Mouse (Mus musculus) hindbrain, embryonic 15.5 days (tissue): ENCODE measurements around the gene Ncoa3. TPM values are rescaled to one million over a fixed set of nuclear protein-coding genes. Genes with fewer than 3 reads are reported as not detected.
A peak's percentile ranks its signal among the peaks of the same experiment; 100 is the strongest.

ENCODE experiments used
- ATAC-seq: fragments of 200-750 bp; cut with Nextera tagmentation; 2 replicates; pipeline ENCODE4 v1.8.0; 2017; ENCODE audit warnings: low read depth, moderate number of reproducible peaks, moderate TSS enrichment; ENCODE audit not compliant: low FRiP score
- H3K27ac ChIP-seq: fragments of 300-500 bp; sonication (generic); replicated peaks from 2 replicates; pipeline ENCODE4 v1.5.1; 2015; ENCODE audit warnings: mild to moderate bottlenecking, inconsistent platforms
- H3K27me3 ChIP-seq: fragments of 300-500 bp; sonication (generic); 2 replicates; pipeline ENCODE4 v1.6.1; 2015; ENCODE audit warnings: control low read depth, inconsistent platforms
- H3K36me3 ChIP-seq: fragments of 300-500 bp; sonication (generic); 2 replicates; pipeline ENCODE4 v1.6.1; 2015; ENCODE audit warnings: control low read depth, inconsistent platforms
- H3K4me1 ChIP-seq: fragments of 300-500 bp; sonication (generic); replicated peaks from 2 replicates; pipeline ENCODE4 v1.6.1; 2015; ENCODE audit warnings: control low read depth, inconsistent platforms
- H3K4me2 ChIP-seq: fragments of 300-500 bp; sonication (generic); 2 replicates; pipeline ENCODE4 v1.6.1; 2015; ENCODE audit warnings: moderate library complexity, mild to moderate bottlenecking, inconsistent platforms
- H3K4me3 ChIP-seq: fragments of 300-500 bp; sonication (generic); 2 replicates; pipeline ENCODE4 v1.5.1; 2015; ENCODE audit warnings: mild to moderate bottlenecking, inconsistent platforms
- H3K9ac ChIP-seq: fragments of 300-500 bp; sonication (generic); 2 replicates; pipeline ENCODE4 v1.6.1; 2015; ENCODE audit warnings: inconsistent platforms
- H3K9me3 ChIP-seq: fragments of 300-500 bp; sonication (generic); 2 replicates; pipeline ENCODE4 v1.6.1; 2016; ENCODE audit warnings: control low read depth, inconsistent platforms
- WGBS: fragments of 180-500 bp; shearing (Covaris S2); methylation state at CpG from one replicate; pipeline ENCODE4 v1.1.7; 2015; 5-methylcytosine and 5-hydroxymethylcytosine counted together
- polyA plus RNA-seq: library from polyadenylated mRNA; unstranded; fragments of >200 nt; fragmentation: Nextera tagmentation; extraction: Ambion mirVana; gene quantifications from 2 replicates; pipeline ENCODE4 v1.2.1, GENCODE M21; 2015

Ncoa3 gene
- polyA plus RNA-seq, 1 experiment from 2014 or later: 14.0 TPM

DNA sequence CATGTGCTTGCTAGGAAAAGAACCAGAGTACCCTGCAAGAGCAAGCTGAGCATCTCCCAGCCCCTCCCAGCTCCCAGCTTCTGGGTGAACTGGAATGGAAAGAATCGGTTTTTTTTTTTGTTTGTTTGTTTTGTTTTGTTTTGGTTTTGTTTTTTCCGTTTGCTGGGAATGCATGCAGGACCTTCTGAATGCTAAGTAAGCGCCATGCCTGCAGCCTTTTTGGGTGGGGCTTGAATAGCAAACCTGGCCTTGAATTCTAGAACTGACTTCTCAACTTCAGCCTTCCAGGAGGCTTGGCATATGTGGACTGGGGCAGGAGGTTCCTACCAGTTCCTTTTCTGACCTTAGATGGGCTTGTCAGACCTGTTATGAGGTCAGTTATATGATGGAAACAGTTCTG is 16.2 kb upstream of the Ncoa3 start:
- 76% methylated on average over 3 of the region's 3 CpGs for WGBS
- H3K4me2 ChIP-seq: no peak overlapping the region
- no peaks in the 10 kb centered on the region for H3K27me3 ChIP-seq
- no peaks in the 10 kb centered on the region for H3K4me1 ChIP-seq
- H3K9me3 ChIP-seq: no peaks in the 10 kb centered on the region
- no peak overlapping the region for H3K9ac ChIP-seq
- no peak for ATAC-seq
- H3K27ac ChIP-seq: no peak overlapping the region
- H3K4me3 ChIP-seq: no peak overlapping the region
- H3K36me3 ChIP-seq: no peaks in the 10 kb centered on the region

DNA sequence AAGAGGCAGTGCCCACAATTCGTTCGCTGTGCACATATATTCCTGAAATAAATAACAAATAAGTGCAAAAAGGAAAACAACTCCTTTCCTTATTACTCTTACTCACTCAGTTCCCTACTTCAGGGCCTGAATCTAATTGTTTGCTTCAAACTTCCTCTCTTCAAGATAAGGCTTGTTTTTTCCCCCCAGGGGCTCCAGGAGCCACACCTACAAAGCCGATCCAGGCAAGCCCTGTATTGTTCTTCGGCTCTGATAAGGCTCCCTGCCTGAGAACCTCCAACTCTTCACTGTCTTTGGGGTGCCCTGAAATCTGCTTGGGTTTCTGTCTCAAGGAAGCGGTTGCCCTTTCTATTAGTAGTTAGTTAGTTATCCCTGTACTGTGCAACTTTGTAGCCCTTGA is 15.6 kb upstream of the Ncoa3 start:
- Histone ChIP-seq H3K27me3 (no peaks in the 10 kb centered on the region), H3K4me1 (no peaks in the 10 kb centered on the region), H3K36me3 (no peaks in the 10 kb centered on the region), H3K27ac (no peak overlapping the region), H3K9ac (no peak overlapping the region), H3K4me3 (no peak overlapping the region), H3K4me2 (no peak overlapping the region), H3K9me3 (no peaks in the 10 kb centered on the region)
- no peak for ATAC-seq
- 69% methylated on average over 5 of the region's 5 CpGs for WGBS

DNA sequence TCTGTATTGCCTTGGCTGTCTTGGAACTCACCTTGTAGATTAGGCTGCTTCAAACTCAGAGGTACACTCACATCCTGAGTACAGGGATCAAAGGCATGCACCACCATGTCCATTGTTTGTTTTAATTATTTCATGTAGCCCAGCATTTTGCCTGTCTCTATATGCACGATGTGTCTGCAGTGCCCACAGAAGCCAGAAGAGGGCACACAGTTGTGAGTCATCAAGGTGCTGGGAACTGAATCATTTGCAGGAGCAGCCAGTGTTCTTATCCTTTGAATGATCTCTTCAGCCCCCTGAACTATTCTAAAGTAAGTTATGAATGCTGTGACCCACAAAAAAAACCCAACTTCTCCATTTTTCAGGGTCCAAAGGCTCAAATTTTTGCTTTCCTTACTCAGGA is 14.3 kb upstream of the Ncoa3 start:
- WGBS: 93% methylated on average over 1 of the region's 1 CpGs
- no peaks in the 10 kb centered on the region for H3K36me3 ChIP-seq
- H3K4me2 ChIP-seq: no peak overlapping the region
- no peak overlapping the region for H3K9ac ChIP-seq
- no peak overlapping the region for H3K4me3 ChIP-seq
- no peaks in the 10 kb centered on the region for H3K4me1 ChIP-seq
- H3K27ac ChIP-seq: no peak overlapping the region
- no peaks in the 10 kb centered on the region for H3K9me3 ChIP-seq
- no peaks in the 10 kb centered on the region for H3K27me3 ChIP-seq
- no peak for ATAC-seq

DNA sequence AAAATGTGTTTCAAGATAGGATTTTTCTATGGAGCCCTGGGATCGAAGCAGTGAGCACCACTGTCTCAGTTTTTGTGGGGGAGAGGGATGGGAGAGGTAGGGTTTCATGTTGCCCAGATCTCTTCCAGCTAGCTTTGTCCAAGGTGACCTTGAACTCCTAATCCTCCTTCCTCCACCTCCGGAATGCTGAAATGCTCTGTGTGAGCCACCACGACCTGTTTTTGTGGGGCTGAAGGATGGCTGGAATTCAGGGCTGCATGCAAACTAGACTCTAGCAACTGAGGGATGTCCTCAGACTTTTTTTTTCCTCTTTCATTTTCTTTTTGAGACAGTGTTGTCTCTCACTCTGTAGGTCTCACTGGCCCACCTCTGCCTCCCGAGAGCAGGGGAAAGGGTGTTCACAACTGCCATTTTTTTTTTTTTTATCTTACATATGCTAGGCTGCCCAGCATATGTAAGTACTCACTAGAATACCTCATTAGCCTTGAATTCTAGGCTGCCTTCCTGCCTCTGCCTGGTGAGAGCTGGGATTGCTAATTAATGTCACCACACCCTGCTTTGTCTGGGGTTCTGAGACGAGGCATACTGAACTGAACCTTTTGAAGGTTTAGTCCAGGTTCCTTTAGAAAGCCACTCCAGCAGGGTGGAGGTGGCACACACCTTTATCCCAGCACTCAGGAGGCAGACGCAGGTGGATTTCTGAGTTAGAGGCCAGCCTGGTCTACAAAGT is 11.0 kb upstream of the Ncoa3 start:
- H3K4me1 ChIP-seq: no peaks in the 10 kb centered on the region
- no peaks in the 10 kb centered on the region for H3K27me3 ChIP-seq
- no peak for ATAC-seq
- H3K9ac ChIP-seq: no peak overlapping the region
- WGBS: 77% methylated on average over 6 of the region's 6 CpGs
- no peaks in the 10 kb centered on the region for H3K9me3 ChIP-seq
- no peak overlapping the region for H3K4me3 ChIP-seq
- no peak overlapping the region for H3K4me2 ChIP-seq
- H3K36me3 ChIP-seq: no peaks in the 10 kb centered on the region
- H3K27ac ChIP-seq: no peak overlapping the region

DNA sequence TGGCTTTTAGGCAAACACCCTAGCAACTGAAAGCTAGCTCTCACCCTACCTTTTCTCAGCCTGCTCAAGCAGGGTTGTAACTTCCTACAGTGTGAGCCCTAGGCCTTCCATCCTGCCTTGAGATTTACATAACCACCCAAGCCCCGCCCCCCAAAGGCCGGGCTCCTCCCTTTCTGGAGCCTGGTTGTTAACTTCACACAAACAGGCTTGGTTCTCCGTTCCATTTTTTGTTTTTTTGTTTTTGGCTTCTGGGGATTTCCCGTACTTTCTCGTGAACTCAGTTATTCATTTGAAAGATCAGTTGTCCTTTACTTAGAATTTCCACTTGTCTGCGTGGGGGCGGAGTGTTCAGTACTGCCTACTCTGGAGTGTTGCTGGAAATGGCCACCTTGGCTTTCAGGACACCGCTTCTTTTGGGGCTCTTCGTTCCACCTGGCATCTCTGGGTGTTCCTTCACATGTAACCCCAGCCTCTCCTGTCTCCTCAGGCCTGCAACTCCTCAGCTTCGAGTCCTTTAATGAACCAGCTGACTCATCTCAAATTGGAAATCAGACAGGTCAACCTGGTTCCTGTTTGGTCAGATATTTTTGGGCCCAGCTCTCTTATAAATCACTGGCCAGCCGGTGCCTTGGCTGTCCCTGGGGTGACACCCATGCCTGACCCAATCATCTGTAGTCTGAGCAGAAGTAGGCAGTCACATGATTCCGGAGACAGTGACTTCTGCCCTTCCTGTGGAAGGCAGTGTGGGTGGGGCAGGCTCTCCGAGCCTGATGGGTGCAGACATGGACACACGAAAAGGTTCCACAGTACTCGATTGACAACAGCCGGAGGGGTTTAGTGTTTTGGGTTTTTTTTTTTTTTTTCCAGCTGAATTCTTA is 9.7 kb upstream of the Ncoa3 start:
- H3K36me3 ChIP-seq: no peaks in the 10 kb centered on the region

DNA sequence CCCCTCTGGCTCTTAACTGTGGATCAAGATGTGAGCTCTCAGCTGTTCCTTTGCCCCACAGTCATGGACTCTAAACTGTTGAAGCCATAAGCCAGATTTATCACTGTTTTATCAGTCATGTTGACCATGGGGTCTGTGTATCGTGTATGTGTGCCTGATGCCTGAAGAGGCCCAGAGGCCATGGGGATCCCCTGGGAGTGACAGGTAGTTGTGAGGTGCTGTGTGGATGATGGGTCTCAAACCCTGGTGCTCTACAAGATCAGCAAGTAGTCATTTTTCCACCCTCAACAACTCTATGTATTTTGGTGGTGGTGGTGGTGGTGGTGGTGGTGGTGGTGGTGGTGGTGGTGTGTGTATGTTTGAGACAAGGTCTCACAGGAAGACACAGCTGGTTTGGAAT is 8.1 kb upstream of the Ncoa3 start:
- Histone ChIP-seq H3K9ac (no peak overlapping the region), H3K36me3 (no peaks in the 10 kb centered on the region), H3K4me3 (no peak overlapping the region), H3K27me3 (no peaks in the 10 kb centered on the region), H3K27ac (no peak overlapping the region), H3K4me1 (peaks cover 9% of the 10 kb centered on the region), H3K4me2 (no peak overlapping the region), H3K9me3 (no peaks in the 10 kb centered on the region)
- ATAC-seq: no peak
- WGBS: 100% methylated on average over 1 of the region's 1 CpGs

More for the DNA sequence above, 9.7 kb upstream of the Ncoa3 start:
- H3K4me3 ChIP-seq: no peak overlapping the region
- WGBS: 67% methylated on average over 16 of the region's 16 CpGs
- H3K27ac ChIP-seq: no peak overlapping the region
- H3K4me1 ChIP-seq: peaks cover 9% of the 10 kb centered on the region
- H3K4me2 ChIP-seq: no peak overlapping the region
- H3K27me3 ChIP-seq: no peaks in the 10 kb centered on the region
- H3K9me3 ChIP-seq: no peaks in the 10 kb centered on the region
- no peak overlapping the region for H3K9ac ChIP-seq
- ATAC-seq: no peak

DNA sequence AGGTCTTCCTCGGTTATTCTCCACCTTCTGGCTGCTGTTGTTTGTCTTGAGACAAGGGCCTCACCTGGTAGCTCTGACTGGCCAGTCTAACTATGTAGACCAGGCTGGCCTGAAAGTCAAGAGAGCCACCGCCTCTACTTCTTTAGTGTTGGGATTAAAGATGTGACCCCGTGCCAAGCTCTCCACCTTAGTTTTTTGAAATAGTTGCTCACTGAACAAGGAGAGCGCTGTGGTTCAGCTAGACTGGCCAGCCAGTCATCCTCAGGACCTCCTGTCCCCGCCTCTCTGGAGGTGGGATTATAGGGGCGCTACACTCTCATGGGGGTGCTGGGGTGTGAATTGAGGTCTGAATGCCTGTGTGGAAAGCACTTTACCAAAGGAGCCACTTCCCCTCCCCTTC is 7.5 kb upstream of the Ncoa3 start:
- no peaks in the 10 kb centered on the region for H3K9me3 ChIP-seq
- no peaks in the 10 kb centered on the region for H3K36me3 ChIP-seq
- no peak overlapping the region for H3K4me2 ChIP-seq
- WGBS: 94% methylated on average over 6 of the region's 6 CpGs
- H3K4me1 ChIP-seq: peaks cover 9% of the 10 kb centered on the region
- no peak overlapping the region for H3K27ac ChIP-seq
- no peak overlapping the region for H3K9ac ChIP-seq
- H3K4me3 ChIP-seq: no peak overlapping the region
- H3K27me3 ChIP-seq: no peaks in the 10 kb centered on the region
- no peak for ATAC-seq

DNA sequence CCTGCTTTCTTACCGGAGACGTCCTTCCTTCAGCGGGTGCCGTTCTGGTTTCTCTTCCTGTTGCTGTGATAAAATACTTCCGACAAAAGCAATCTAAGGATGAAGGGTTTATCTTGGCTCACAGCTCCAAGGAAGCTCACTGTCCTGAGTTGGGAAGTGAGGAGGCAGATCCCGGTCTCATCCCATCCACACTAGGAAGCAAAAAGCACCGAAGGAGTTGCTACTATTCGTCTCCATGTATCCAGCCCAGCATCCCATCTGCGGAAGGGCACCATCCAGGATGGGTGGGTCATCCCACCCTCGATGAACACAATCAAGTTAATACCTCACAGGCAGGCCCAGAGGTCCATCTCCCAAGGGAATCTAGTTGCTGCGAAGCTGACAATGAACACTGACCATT is 6.9 kb upstream of the Ncoa3 start:
- H3K27me3 ChIP-seq: no peaks in the 10 kb centered on the region
- no peaks in the 10 kb centered on the region for H3K36me3 ChIP-seq
- H3K9me3 ChIP-seq: no peaks in the 10 kb centered on the region
- no peak overlapping the region for H3K9ac ChIP-seq
- peaks cover 9% of the 10 kb centered on the region for H3K4me1 ChIP-seq
- no peak overlapping the region for H3K27ac ChIP-seq
- WGBS: 90% methylated on average over 11 of the region's 11 CpGs
- H3K4me2 ChIP-seq: no peak overlapping the region
- ATAC-seq: no peak
- no peak overlapping the region for H3K4me3 ChIP-seq

DNA sequence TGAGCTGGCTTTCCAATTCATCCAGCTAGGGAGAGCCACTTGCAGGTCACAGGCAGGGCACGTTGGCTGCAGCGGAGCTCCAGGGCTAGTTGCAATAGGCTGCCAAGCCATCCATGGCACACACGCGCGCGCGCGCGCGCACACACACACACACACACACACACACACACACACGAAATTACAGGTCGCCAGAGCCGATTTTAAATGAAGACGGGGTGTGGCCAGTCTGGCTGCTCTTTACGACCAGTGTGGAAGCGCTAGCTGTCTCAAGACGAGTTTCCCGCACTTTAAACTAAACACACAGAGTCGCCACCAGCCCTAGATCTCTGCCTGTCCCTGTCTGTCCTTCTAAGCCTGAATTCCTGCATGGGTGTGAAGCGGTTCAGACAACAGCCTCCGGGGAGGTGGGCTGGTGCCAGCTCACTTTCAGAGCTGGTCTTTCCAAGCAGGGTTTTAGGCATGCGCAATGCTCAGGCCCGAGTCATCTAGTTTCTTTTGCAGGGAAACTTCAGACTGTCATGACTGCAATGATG is 5.4 kb upstream of the Ncoa3 start:
- WGBS: 2% methylated on average over 23 of the region's 23 CpGs
- H3K36me3 ChIP-seq: no peaks in the 10 kb centered on the region

DNA sequence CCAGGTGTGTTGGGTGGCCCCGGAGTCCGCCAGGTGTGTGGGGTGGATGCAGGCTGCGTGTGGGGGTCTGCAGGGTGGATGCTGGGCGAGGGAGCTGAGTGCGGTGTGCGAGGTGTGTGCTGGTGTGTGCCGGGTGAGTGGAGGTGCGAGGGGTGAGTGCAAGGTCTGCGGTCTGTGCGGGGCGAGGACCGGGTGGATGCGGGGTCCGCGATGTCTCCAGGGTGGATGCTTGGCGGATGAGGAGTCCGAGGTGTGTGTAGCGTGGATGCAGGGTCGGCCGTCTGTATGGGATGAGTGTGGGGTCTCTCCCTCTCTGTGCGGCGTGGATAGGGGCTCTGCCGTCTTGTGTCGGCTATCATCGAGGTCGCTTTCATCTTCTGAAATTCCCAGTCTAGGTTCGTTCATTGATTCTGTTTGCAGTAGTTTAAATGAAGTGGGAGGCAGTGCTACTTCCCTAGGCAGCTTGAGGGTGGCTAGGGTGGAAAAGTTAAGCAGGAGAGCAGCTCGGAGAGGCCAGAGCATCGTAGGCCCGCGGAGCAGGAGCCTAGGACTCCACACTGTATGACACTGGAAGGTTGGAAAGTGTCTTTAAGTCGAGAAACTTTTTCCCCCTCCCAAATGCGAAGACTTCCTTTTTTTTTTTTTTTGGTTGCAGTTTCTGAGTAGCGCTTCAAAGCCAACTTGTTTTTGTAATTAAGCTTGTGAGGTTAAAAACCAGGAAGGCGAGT is 901 bp downstream of the Ncoa3 start:
- Histone ChIP-seq H3K27ac (peak overlapping the region; percentile 87), H3K4me2 (peak overlapping the region; percentile 91), H3K9me3 (no peaks in the 10 kb centered on the region), H3K9ac (peak overlapping the region; percentile 90), H3K36me3 (no peaks in the 10 kb centered on the region), H3K4me1 (peaks cover 14% of the 10 kb centered on the region), H3K27me3 (no peaks in the 10 kb centered on the region), H3K4me3 (peak overlapping the region; percentile 96)
- ATAC-seq: peak; percentile 75
- 3% methylated on average over 35 of the region's 35 CpGs for WGBS

More for the DNA sequence above, 5.4 kb upstream of the Ncoa3 start:
- peak overlapping the region; percentile 78 for H3K27ac ChIP-seq
- ATAC-seq: peak; percentile 74; the same call in 1 of the 2 replicates
- H3K4me2 ChIP-seq: peak overlapping the region; percentile 70
- peak overlapping the region; percentile 40 for H3K4me3 ChIP-seq
- no peaks in the 10 kb centered on the region for H3K27me3 ChIP-seq
- H3K9ac ChIP-seq: peak overlapping the region; percentile 37
- peaks cover 9% of the 10 kb centered on the region for H3K4me1 ChIP-seq
- H3K9me3 ChIP-seq: no peaks in the 10 kb centered on the region

DNA sequence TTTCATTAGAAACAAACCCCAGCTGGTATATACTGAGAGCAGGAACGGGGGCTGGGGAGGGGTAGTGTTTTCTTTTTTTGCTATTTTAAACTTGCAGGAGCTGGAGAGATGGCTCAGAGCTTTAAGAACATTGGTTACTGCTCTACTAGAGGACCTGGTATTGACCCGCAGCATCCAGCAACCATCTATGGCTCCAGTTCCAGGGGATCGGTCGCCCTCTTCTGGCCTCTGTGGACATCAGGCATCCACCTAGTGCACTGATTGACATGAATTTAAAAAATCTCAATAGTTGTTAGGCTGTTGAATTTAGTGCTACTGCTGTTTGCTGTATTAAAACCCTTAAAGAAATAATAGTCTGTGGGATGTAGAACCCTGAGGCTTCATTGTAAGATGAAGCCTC is 1.9 kb downstream of the Ncoa3 start:
- H3K27ac ChIP-seq: no peak overlapping the region
- peaks cover 22% of the 10 kb centered on the region for H3K4me1 ChIP-seq
- H3K9me3 ChIP-seq: no peaks in the 10 kb centered on the region
- no peak overlapping the region for H3K9ac ChIP-seq
- H3K4me2 ChIP-seq: peak overlapping the region; percentile 91; the same call in 1 of the 2 replicates
- H3K36me3 ChIP-seq: no peaks in the 10 kb centered on the region
- no peaks in the 10 kb centered on the region for H3K27me3 ChIP-seq
- H3K4me3 ChIP-seq: 0 out of 2 replicates have a peak overlapping the region, but pooled peaks have one; percentile 96
- no peak for ATAC-seq
- 90% methylated on average over 4 of the region's 4 CpGs for WGBS
